Mouse (Mus musculus) myocyte (in vitro differentiated cells): ENCODE measurements at regions not wholly inside any gene's neighbourhood (a gene's known extent, or its start where the extent isn't known, plus 50 kb on each side); places are given as distances from the start of the nearest gene placed in this dataset.

Source experiments
- H3K27me3 ChIP-seq: one replicate; pipeline ENCODE4 v1.6.1; 2011; ENCODE audit not compliant: control insufficient read depth, insufficient read depth, insufficient read length
- H3K36me3 ChIP-seq: one replicate; pipeline ENCODE4 v1.6.1; 2011; ENCODE audit not compliant: control insufficient read depth, insufficient read depth
- H3K4me2 ChIP-seq: one replicate; pipeline ENCODE4 v1.6.1; 2011; ENCODE audit warnings: low read depth, control low read depth
- H3K4me3 ChIP-seq: one replicate; pipeline ENCODE4 v1.5.1; 2011; ENCODE audit warnings: mild to moderate bottlenecking, control low read depth, moderate library complexity
- H3K79me2 ChIP-seq: one replicate; pipeline ENCODE4 v1.6.1; 2011; ENCODE audit not compliant: control insufficient read depth, insufficient read depth
- H3ac ChIP-seq: one replicate; pipeline ENCODE4 v1.6.1; 2011; ENCODE audit not compliant: control insufficient read depth, insufficient read length
- CEBPB ChIP-seq: IDR thresholded peaks from 2 replicates; pipeline ENCODE4 v1.6.1; 2011; ENCODE audit warnings: mild to moderate bottlenecking, moderate library complexity; ENCODE audit not compliant: poor library complexity, insufficient read depth, severe bottlenecking
- E2F4 ChIP-seq: IDR thresholded peaks from one replicate; pipeline ENCODE4 v1.6.1; 2011; ENCODE audit warnings: mild to moderate bottlenecking, control low read depth, moderate library complexity; ENCODE audit not compliant: insufficient read depth
- MAX ChIP-seq: IDR thresholded peaks from one replicate; pipeline ENCODE4 v1.6.1; 2011; ENCODE audit warnings: low read depth, mild to moderate bottlenecking, control low read depth
- MYOD1 ChIP-seq, 3 experiments: IDR thresholded peaks; one replicate each; pipeline ENCODE4 v1.6.1; 2011; ENCODE audit warnings: control low read depth in 2 of 3, low read depth in 2 of 3, mild to moderate bottlenecking in 2 of 3, moderate library complexity in 1 of 3; ENCODE audit not compliant: insufficient read length in 2 of 3, control insufficient read depth in 1 of 3
- MYOG ChIP-seq, 3 experiments: IDR thresholded peaks; one replicate each; pipeline ENCODE4 v1.6.1; 2011; ENCODE audit warnings: control low read depth in 2 of 3, low read depth in 2 of 3, mild to moderate bottlenecking in 2 of 3; ENCODE audit not compliant: insufficient read length in 2 of 3, control insufficient read depth in 1 of 3, insufficient read depth in 1 of 3
- POLR2A ChIP-seq: IDR thresholded peaks from one replicate; pipeline ENCODE4 v1.6.1; 2011; ENCODE audit warnings: low read depth, mild to moderate bottlenecking, control low read depth, moderate library complexity; ENCODE audit not compliant: insufficient read length
- POLR2AphosphoS2 ChIP-seq: IDR thresholded peaks from one replicate; pipeline ENCODE4 v1.6.1; 2011; ENCODE audit warnings: low read depth, control low read depth; ENCODE audit not compliant: insufficient read length
- REST ChIP-seq: IDR thresholded peaks from one replicate; pipeline ENCODE4 v1.6.1; 2011; ENCODE audit warnings: mild to moderate bottlenecking, control low read depth, moderate library complexity; ENCODE audit not compliant: insufficient read depth, insufficient read length
- SRF ChIP-seq: IDR thresholded peaks from one replicate; pipeline ENCODE4 v1.6.1; 2011; ENCODE audit warnings: low read depth; ENCODE audit not compliant: control insufficient read depth, insufficient read length
- TCF12 ChIP-seq: IDR thresholded peaks from one replicate; pipeline ENCODE4 v1.6.1; 2011; ENCODE audit warnings: mild to moderate bottlenecking, control low read depth; ENCODE audit not compliant: poor library complexity, insufficient read depth, severe bottlenecking
- TCF3 ChIP-seq: IDR thresholded peaks from one replicate; pipeline ENCODE4 v1.6.1; 2011; ENCODE audit warnings: low read depth, control low read depth; ENCODE audit not compliant: insufficient read length
- USF1 ChIP-seq: IDR thresholded peaks from one replicate; pipeline ENCODE4 v1.6.1; 2011; ENCODE audit warnings: low read depth, mild to moderate bottlenecking, control low read depth, moderate library complexity

GRCm38 (mm10) chr16:49533498-49533998, 165.5 kb upstream of the Ift57 start:
- no peaks in the 10 kb centered on the region for H3K36me3 ChIP-seq
- TF ChIP-seq TCF3, result no peak
- TF ChIP-seq CEBPB, result no peak
- TF ChIP-seq REST, result no peak
- no peak for TF ChIP-seq MYOD1 (IDR thresholded peaks at IDR 0.05; ENCODE audit: control insufficient read depth in 1 of 3, insufficient read length in 2 of 3, low read depth in 2 of 3)
- no peaks in the 10 kb centered on the region for H3K27me3 ChIP-seq
- no peak overlapping the region for H3ac ChIP-seq
- no peaks in the 10 kb centered on the region for H3K79me2 ChIP-seq
- H3K4me3 ChIP-seq, result no peak overlapping the region
- H3K4me2 ChIP-seq, result no peak overlapping the region

GRCm38 (mm10) chr16:49550231-49550630, 148.8 kb upstream of the Ift57 start:
- no peaks in the 10 kb centered on the region for H3K27me3 ChIP-seq
- H3K36me3 ChIP-seq, result no peaks in the 10 kb centered on the region
- TF ChIP-seq MYOD1 (IDR thresholded peaks at IDR 0.05; ENCODE audit: control insufficient read depth in 1 of 3, insufficient read length in 2 of 3, low read depth in 2 of 3) (no peak), REST (no peak), CEBPB (no peak), MYOG (IDR thresholded peaks at IDR 0.05; ENCODE audit: control insufficient read depth in 1 of 3, insufficient read depth in 1 of 3, insufficient read length in 2 of 3, low read depth in 2 of 3) (no peak), SRF (no peak), MAX (no peak), USF1 (no peak)
- H3K79me2 ChIP-seq, result no peaks in the 10 kb centered on the region
- no peak overlapping the region for H3K4me2 ChIP-seq
- H3K4me3 ChIP-seq, result no peak overlapping the region
- H3ac ChIP-seq, result no peak overlapping the region

- H3K27me3 ChIP-seq, result no peaks in the 10 kb centered on the region
- no peaks in the 10 kb centered on the region for H3K79me2 ChIP-seq
- no peak overlapping the region for H3ac ChIP-seq
- no peak overlapping the region for H3K4me3 ChIP-seq
- no peak overlapping the region for H3K4me2 ChIP-seq
- H3K36me3 ChIP-seq, result no peaks in the 10 kb centered on the region
- no peak for TF ChIP-seq TCF3
- no peak for TF ChIP-seq MAX
- TF ChIP-seq USF1, result no peak
- TF ChIP-seq MYOG (IDR thresholded peaks at IDR 0.05; ENCODE audit: control insufficient read depth in 1 of 3, insufficient read depth in 1 of 3, insufficient read length in 2 of 3, low read depth in 2 of 3), result no peak
- no peak for TF ChIP-seq E2F4
- TF ChIP-seq SRF, result no peak
- no peak for TF ChIP-seq CEBPB
- TF ChIP-seq POLR2A, result no peak
- TF ChIP-seq TCF12, result no peak
- TF ChIP-seq POLR2AphosphoS2, result no peak
- no peak for TF ChIP-seq REST
These were observed 129.0 kb upstream of the Ift57 start for GRCm38 (mm10) chr16:49570031-49570430.

GRCm38 (mm10) chr16:49572485-49573170, 126.4 kb upstream of the Ift57 start:
- Histone ChIP-seq H3K79me2 (no peaks in the 10 kb centered on the region), H3ac (no peak overlapping the region), H3K27me3 (no peaks in the 10 kb centered on the region), H3K4me3 (no peak overlapping the region), H3K4me2 (no peak overlapping the region), H3K36me3 (no peaks in the 10 kb centered on the region)
- TF ChIP-seq MYOG (IDR thresholded peaks at IDR 0.05; ENCODE audit: control insufficient read depth in 1 of 3, insufficient read depth in 1 of 3, insufficient read length in 2 of 3, low read depth in 2 of 3) (no peak), CEBPB (no peak), E2F4 (no peak)

- Histone ChIP-seq H3K27me3 (no peaks in the 10 kb centered on the region), H3K4me2 (no peak overlapping the region), H3K79me2 (no peaks in the 10 kb centered on the region), H3K4me3 (no peak overlapping the region), H3K36me3 (no peaks in the 10 kb centered on the region), H3ac (no peak overlapping the region)
- no peak for TF ChIP-seq POLR2AphosphoS2
- TF ChIP-seq REST, result no peak
- TF ChIP-seq MYOD1 (IDR thresholded peaks at IDR 0.05; ENCODE audit: control insufficient read depth in 1 of 3, insufficient read length in 2 of 3, low read depth in 2 of 3), result no peak
- no peak for TF ChIP-seq USF1
- no peak for TF ChIP-seq TCF12
- no peak for TF ChIP-seq CEBPB
- TF ChIP-seq SRF, result no peak
- no peak for TF ChIP-seq MAX
- no peak for TF ChIP-seq POLR2A
- no peak for TF ChIP-seq E2F4
- no peak for TF ChIP-seq TCF3
- TF ChIP-seq MYOG (IDR thresholded peaks at IDR 0.05; ENCODE audit: control insufficient read depth in 1 of 3, insufficient read depth in 1 of 3, insufficient read length in 2 of 3, low read depth in 2 of 3), result no peak
These were observed 125.9 kb upstream of the Ift57 start for GRCm38 (mm10) chr16:49573171-49573517.
